Mouse (Mus musculus): ENCODE measurements around the gene Chchd4. TPM values are rescaled to one million over a fixed set of nuclear protein-coding genes. Genes with fewer than 3 reads are reported as not detected.
"Not testable (repeated sequence)": the region's sequence is repeated elsewhere in the genome, so short reads cannot be mapped to it uniquely, and the experiment has no call there.

Chchd4 gene
- total RNA-seq, 1 experiment from 2014 or later: 8.1 TPM

- no peak for ATAC-seq (ENCODE audit: extremely low read depth, insufficient number of reproducible peaks, low FRiP score, poor library complexity, severe bottlenecking)
Measured at GRCm38 (mm10) chr6:91476541-91476940, 3.2 kb upstream of the Chchd4 start.

GRCm38 (mm10) chr6:91474441-91475190, 1.3 kb upstream of the Chchd4 start:
- no peak for ATAC-seq (ENCODE audit: extremely low read depth, insufficient number of reproducible peaks, low FRiP score, poor library complexity, severe bottlenecking)

- ATAC-seq (ENCODE audit: extremely low read depth, insufficient number of reproducible peaks, low FRiP score, poor library complexity, severe bottlenecking): no peak
Measured at GRCm38 (mm10) chr6:91473805-91474440, 577 bp upstream of the Chchd4 start.

- ATAC-seq (ENCODE audit: extremely low read depth, insufficient number of reproducible peaks, low FRiP score, poor library complexity, severe bottlenecking): no peak
Measured at GRCm38 (mm10) chr6:91472319-91472718, 1.0 kb downstream of the Chchd4 start.

- not testable (repeated sequence) for ATAC-seq (ENCODE audit: extremely low read depth, insufficient number of reproducible peaks, low FRiP score, poor library complexity, severe bottlenecking)
Measured at GRCm38 (mm10) chr6:91471427-91471826, 1.9 kb downstream of the Chchd4 start.

GRCm38 (mm10) chr6:91470712-91471111, 2.6 kb downstream of the Chchd4 start:
- no peak for ATAC-seq (ENCODE audit: extremely low read depth, insufficient number of reproducible peaks, low FRiP score, poor library complexity, severe bottlenecking)

- no peak for ATAC-seq (ENCODE audit: extremely low read depth, insufficient number of reproducible peaks, low FRiP score, poor library complexity, severe bottlenecking)
Measured at GRCm38 (mm10) chr6:91467106-91467505, 6.2 kb downstream of the Chchd4 start.

GRCm38 (mm10) chr6:91465756-91466155, 7.6 kb downstream of the Chchd4 start:
- no peak for ATAC-seq (ENCODE audit: extremely low read depth, insufficient number of reproducible peaks, low FRiP score, poor library complexity, severe bottlenecking)

- ATAC-seq (ENCODE audit: extremely low read depth, insufficient number of reproducible peaks, low FRiP score, poor library complexity, severe bottlenecking): no peak
Measured at GRCm38 (mm10) chr6:91459471-91459870, 13.9 kb downstream of the Chchd4 start.

GRCm38 (mm10) chr6:91454546-91454945, 18.8 kb downstream of the Chchd4 start:
- no peak for ATAC-seq (ENCODE audit: extremely low read depth, insufficient number of reproducible peaks, low FRiP score, poor library complexity, severe bottlenecking)

- ATAC-seq (ENCODE audit: extremely low read depth, insufficient number of reproducible peaks, low FRiP score, poor library complexity, severe bottlenecking): no peak
Measured at GRCm38 (mm10) chr6:91452056-91452455, 21.3 kb downstream of the Chchd4 start.

- no peak for ATAC-seq (ENCODE audit: extremely low read depth, insufficient number of reproducible peaks, low FRiP score, poor library complexity, severe bottlenecking)
Measured at GRCm38 (mm10) chr6:91449472-91450225, 23.7 kb downstream of the Chchd4 start.

GRCm38 (mm10) chr6:91445316-91445715, 28.0 kb downstream of the Chchd4 start:
- no peak for ATAC-seq (ENCODE audit: extremely low read depth, insufficient number of reproducible peaks, low FRiP score, poor library complexity, severe bottlenecking)

GRCm38 (mm10) chr6:91441145-91441662, 32.1 kb downstream of the Chchd4 start:
- ATAC-seq (ENCODE audit: extremely low read depth, insufficient number of reproducible peaks, low FRiP score, poor library complexity, severe bottlenecking): 0 out of 2 replicates have a peak, but pooled peaks have one; percentile 4

GRCm38 (mm10) chr6:91440474-91441144, 32.7 kb downstream of the Chchd4 start:
- ATAC-seq (ENCODE audit: extremely low read depth, insufficient number of reproducible peaks, low FRiP score, poor library complexity, severe bottlenecking): peak; percentile 99

GRCm38 (mm10) chr6:91424151-91424550, 49.2 kb downstream of the Chchd4 start:
- ATAC-seq (ENCODE audit: extremely low read depth, insufficient number of reproducible peaks, low FRiP score, poor library complexity, severe bottlenecking): no peak

GRCm38 (mm10) chr6:91421629-91422028, 51.7 kb downstream of the Chchd4 start:
- no peak for ATAC-seq (ENCODE audit: extremely low read depth, insufficient number of reproducible peaks, low FRiP score, poor library complexity, severe bottlenecking)

GRCm38 (mm10) chr6:91417291-91417845, 56.0 kb downstream of the Chchd4 start:
- ATAC-seq (ENCODE audit: extremely low read depth, insufficient number of reproducible peaks, low FRiP score, poor library complexity, severe bottlenecking): no peak

- ATAC-seq (ENCODE audit: extremely low read depth, insufficient number of reproducible peaks, low FRiP score, poor library complexity, severe bottlenecking): no peak
Measured at GRCm38 (mm10) chr6:91416146-91416545, 57.2 kb downstream of the Chchd4 start.

All from neutrophil, adult 5-6 weeks (primary cell).